Mouse (Mus musculus) forebrain, embryonic 10.5 days (tissue): Measurements from ENCODE around the gene Il9. TPM values are rescaled to one million over a fixed set of nuclear protein-coding genes. Genes with fewer than 3 reads are reported as not detected.
A peak's percentile ranks its signal among the peaks of the same experiment; 100 is the strongest.

Experiments
- DNase-seq: peaks from one replicate; pipeline ENCODE4 v3.0.0-alpha.2; 2017; ENCODE audit warnings: low spot score; ENCODE audit errors: extremely low spot score
- H3K27ac ChIP-seq: fragments of 300-500 bp; sonication (generic); 2 replicates; pipeline ENCODE4 v1.5.1; 2016; ENCODE audit warnings: mild to moderate bottlenecking
- H3K27me3 ChIP-seq: fragments of 300-500 bp; sonication (generic); 2 replicates; pipeline ENCODE4 v1.6.1; 2016; ENCODE audit warnings: mild to moderate bottlenecking; ENCODE audit not compliant: poor library complexity, severe bottlenecking
- H3K36me3 ChIP-seq: fragments of 300-500 bp; sonication (generic); replicated peaks from 2 replicates; pipeline ENCODE4 v1.6.1; 2016; ENCODE audit warnings: mild to moderate bottlenecking, moderate library complexity
- H3K4me1 ChIP-seq: fragments of 300-500 bp; sonication (generic); 2 replicates; pipeline ENCODE4 v1.6.1; 2016
- H3K4me3 ChIP-seq: fragments of 300-500 bp; sonication (generic); 2 replicates; pipeline ENCODE4 v1.5.1; 2016; ENCODE audit warnings: mild to moderate bottlenecking, moderate library complexity
- H3K9me3 ChIP-seq: fragments of 300-500 bp; sonication (generic); 2 replicates; pipeline ENCODE4 v1.6.1; 2016; ENCODE audit warnings: mild to moderate bottlenecking, moderate library complexity
- WGBS: fragments of 180-500 bp; shearing (Covaris S2); methylation state at CpG from one replicate; pipeline ENCODE4 v1.1.7; 2016; 5-methylcytosine and 5-hydroxymethylcytosine counted together
- polyA plus RNA-seq: library from polyadenylated mRNA; unstranded; fragments of >200 nt; fragmentation: Nextera tagmentation; extraction: Ambion mirVana; gene quantifications from 2 replicates; pipeline ENCODE4 v1.2.1, GENCODE M21; 2016

The Il9 gene
- polyA plus RNA-seq, 1 experiment from 2014 or later = not detected

DNA sequence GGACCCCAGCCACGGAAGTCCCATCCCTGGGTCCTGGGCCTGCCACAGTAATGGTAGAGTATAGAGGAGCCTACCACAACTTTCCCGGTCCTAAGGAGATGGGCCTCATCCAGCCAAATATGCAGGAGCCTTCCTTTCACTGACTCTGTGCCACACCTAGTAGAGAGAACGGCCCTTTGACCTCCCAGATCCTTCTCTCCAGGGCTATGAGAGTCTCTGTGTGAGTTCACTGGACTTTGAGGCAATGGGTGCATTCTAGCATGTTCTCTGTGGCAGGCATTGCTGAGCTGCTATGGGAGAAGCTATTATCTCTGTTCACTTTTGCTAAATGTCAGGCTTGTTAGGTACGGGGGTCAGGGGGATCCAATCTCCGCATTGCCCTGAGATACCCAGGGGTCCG is 18.3 kb downstream of the Il9 start:
- WGBS = 86% methylated on average over 6 of the region's 6 CpGs

DNA sequence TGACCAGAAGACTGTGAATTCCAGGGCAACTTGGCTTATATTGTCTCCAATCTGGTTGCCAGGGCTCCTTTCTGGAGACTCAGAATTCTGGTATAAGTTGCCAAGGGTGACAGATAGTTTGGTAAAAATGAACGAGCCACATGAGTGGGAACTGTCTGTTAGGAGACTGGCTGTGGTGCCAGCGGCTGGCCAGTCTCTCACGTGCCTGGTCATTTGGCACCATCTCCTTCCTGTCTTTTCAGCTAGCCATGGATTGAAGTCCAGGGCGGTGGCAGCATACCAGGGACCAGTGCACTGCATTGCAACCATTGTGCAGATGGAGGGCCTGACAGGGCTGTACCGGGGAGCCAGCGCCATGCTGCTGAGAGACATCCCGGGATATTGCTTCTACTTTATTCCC is 18.8 kb downstream of the Il9 start:
- Histone ChIP-seq H3K27me3 (no peaks in the 10 kb centered on the region), H3K4me1 (peaks cover 16% of the 10 kb centered on the region), H3K36me3 (no peaks in the 10 kb centered on the region), H3K4me3 (no peak overlapping the region), H3K9me3 (no peaks in the 10 kb centered on the region), H3K27ac (no peak overlapping the region)
- WGBS = 87% methylated on average over 7 of the region's 7 CpGs
- no peak for DNase-seq

More for the DNA sequence above, 18.3 kb downstream of the Il9 start:
- Histone ChIP-seq H3K9me3 (no peaks in the 10 kb centered on the region), H3K4me3 (no peak overlapping the region), H3K4me1 (peaks cover 16% of the 10 kb centered on the region), H3K36me3 (no peaks in the 10 kb centered on the region), H3K27ac (no peak overlapping the region), H3K27me3 (no peaks in the 10 kb centered on the region)
- DNase-seq = no peak

- Histone ChIP-seq H3K36me3 (no peaks in the 10 kb centered on the region), H3K9me3 (no peaks in the 10 kb centered on the region), H3K4me1 (peaks cover 16% of the 10 kb centered on the region), H3K27me3 (no peaks in the 10 kb centered on the region), H3K27ac (no peak overlapping the region), H3K4me3 (no peak overlapping the region)
- WGBS = 89% methylated on average over 4 of the region's 4 CpGs
- DNase-seq = no peak
These were observed 19.3 kb downstream of the Il9 start for GRCm38 (mm10) chr13:56462791-56463190.

DNA sequence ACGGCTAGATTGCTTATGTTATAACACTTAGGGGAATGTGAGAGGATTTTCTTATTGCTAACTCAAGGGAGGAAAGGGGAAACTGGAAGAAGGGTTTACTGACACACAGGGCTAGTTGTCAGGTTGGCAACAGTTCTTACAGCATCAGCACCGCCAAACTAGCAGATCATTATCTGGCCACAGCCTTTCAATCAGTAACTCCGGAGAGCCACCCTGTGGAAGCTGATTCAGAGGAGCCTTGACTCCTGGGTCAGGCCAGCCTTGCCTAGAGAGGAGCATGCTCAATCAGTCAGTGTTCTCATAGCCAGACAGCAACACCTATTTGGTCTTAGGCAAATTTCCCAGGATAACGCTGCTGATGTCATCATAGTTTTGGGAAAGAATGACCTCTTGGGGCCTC is 20.6 kb downstream of the Il9 start:
- Histone ChIP-seq H3K9me3 (no peaks in the 10 kb centered on the region), H3K4me3 (no peak overlapping the region), H3K4me1 (peaks cover 16% of the 10 kb centered on the region), H3K36me3 (no peaks in the 10 kb centered on the region), H3K27me3 (no peaks in the 10 kb centered on the region), H3K27ac (no peak overlapping the region)
- WGBS = 89% methylated on average over 4 of the region's 4 CpGs
- no peak for DNase-seq

DNA sequence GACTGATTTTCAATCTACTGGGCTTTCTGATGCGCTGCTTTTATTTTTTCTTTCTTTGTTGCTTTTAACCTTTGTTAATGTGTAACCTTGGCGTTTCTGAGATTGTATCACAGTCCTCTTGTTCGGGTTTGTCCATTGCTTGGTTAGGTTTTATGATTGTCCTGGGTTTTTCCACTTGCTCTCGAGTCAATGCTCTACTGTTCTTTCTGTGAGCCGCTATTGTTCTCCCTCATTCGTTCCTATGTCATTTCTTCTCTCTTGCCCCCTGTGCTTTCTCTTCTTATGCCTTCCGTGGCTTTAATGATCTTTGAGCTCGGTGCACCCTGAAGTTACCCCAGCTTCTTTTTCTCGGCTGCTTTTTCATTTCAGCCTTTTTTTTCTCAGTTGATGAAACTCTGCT is 24.0 kb downstream of the Il9 start:
- 63% methylated on average over 9 of the region's 9 CpGs for WGBS
- Histone ChIP-seq H3K27ac (no peak overlapping the region), H3K9me3 (no peaks in the 10 kb centered on the region), H3K4me3 (no peak overlapping the region), H3K4me1 (no peaks in the 10 kb centered on the region), H3K36me3 (no peaks in the 10 kb centered on the region), H3K27me3 (no peaks in the 10 kb centered on the region)
- DNase-seq = no peak

GRCm38 (mm10) chr13:56450035-56450434 is 32.0 kb downstream of the Il9 start:
- H3K9me3 ChIP-seq = no peaks in the 10 kb centered on the region
- H3K27ac ChIP-seq = no peak overlapping the region
- no peak for DNase-seq
- H3K27me3 ChIP-seq = peaks cover 10% of the 10 kb centered on the region
- no peaks in the 10 kb centered on the region for H3K4me1 ChIP-seq
- H3K4me3 ChIP-seq = no peak overlapping the region
- H3K36me3 ChIP-seq = no peaks in the 10 kb centered on the region
- WGBS = 91% methylated on average over 8 of the region's 8 CpGs

DNA sequence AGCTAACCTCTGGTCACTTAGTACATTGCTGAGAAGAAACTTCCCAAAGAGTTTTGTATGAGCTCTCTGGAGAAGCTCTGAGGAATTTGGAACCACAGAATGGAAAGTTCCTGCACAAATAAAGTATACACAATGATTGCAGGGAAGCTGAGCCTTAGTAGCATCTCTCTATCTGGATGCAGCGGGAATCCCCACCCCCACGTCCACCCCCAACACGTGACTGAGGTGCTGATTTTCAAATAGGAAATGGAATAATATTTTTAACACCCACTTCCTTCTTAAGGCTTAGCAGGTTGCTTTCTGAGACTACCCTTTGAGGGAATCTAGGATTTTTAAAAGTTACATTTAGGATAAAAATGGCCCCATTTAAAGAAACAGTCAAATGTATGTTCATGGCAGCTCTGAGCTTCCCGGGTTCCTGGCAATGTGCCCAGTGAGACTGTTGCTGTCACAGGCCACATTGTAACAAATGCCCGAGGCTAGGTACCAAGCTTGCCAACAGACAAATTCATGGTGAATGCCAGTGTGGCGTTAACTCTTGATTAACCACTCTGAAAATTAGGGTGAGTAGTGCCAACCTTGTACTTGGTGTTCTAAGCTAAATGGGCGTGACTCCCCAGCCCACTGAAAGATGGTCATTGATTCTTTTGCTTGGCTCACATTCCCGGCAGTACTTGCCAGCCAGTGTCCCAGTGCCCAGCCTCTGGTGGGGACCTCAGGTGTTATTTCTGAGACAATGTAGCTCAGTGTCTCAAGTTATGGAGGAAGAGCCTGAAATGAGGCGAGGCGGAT is 32.6 kb downstream of the Il9 start:
- H3K27ac ChIP-seq = no peak overlapping the region
- H3K27me3 ChIP-seq = peaks cover 10% of the 10 kb centered on the region
- no peaks in the 10 kb centered on the region for H3K36me3 ChIP-seq
- H3K9me3 ChIP-seq = no peaks in the 10 kb centered on the region
- no peak overlapping the region for H3K4me3 ChIP-seq
- no peak for DNase-seq
- WGBS = 92% methylated on average over 10 of the region's 10 CpGs
- H3K4me1 ChIP-seq = no peaks in the 10 kb centered on the region

DNA sequence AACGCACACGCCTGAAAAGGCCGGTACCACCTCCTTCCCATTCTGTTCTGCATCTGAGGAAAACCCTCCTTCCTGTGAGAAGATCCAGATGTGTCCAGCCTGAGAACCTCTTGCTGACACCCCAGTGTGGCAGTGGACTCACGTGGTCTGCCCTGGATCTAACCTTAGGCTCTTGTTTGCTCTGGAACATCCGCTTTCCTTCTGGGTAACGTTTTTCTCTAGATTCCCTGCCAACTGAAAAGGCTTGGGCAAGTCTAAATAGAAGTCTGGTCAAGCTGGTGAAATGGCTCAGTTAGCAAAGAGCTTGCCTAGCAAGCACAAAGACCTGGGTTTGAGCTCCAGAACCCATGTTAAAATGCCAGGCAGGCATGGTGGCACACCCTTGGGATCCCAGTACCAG is 37.0 kb downstream of the Il9 start:
- peaks cover 22% of the 10 kb centered on the region for H3K27me3 ChIP-seq
- H3K36me3 ChIP-seq = no peaks in the 10 kb centered on the region
- 92% methylated on average over 6 of the region's 6 CpGs for WGBS

DNA sequence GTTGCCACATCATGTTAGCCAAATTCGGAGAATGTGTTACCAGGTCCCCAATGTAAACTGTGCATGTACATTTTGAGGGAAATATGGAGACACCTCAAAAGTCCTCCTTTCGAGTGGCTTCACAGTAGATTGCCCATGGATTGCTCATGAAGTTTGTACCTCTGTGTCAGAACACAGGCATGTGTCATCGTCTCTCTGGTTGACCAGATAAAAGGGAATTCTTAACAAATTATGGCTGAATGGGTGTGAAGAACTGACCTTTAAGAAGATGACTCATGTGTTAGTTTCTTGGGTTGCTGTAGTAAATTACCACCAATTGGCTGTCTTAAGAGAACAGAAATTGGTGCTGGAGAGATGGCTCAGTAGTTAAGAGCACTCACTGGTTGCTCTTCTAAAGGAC is 37.9 kb downstream of the Il9 start:
- Histone ChIP-seq H3K27ac (no peak overlapping the region), H3K9me3 (no peaks in the 10 kb centered on the region), H3K36me3 (no peaks in the 10 kb centered on the region), H3K4me1 (no peaks in the 10 kb centered on the region), H3K4me3 (no peak overlapping the region), H3K27me3 (peaks cover 31% of the 10 kb centered on the region)
- DNase-seq = no peak
- WGBS = 93% methylated on average over 3 of the region's 3 CpGs

More for the DNA sequence above, 37.0 kb downstream of the Il9 start:
- H3K9me3 ChIP-seq = no peaks in the 10 kb centered on the region
- no peak for DNase-seq
- H3K4me1 ChIP-seq = no peaks in the 10 kb centered on the region
- H3K27ac ChIP-seq = no peak overlapping the region
- no peak overlapping the region for H3K4me3 ChIP-seq

GRCm38 (mm10) chr13:56443411-56443810 is 38.6 kb downstream of the Il9 start:
- no peak for DNase-seq
- Histone ChIP-seq H3K4me3 (no peak overlapping the region), H3K36me3 (no peaks in the 10 kb centered on the region), H3K9me3 (no peaks in the 10 kb centered on the region), H3K27ac (no peak overlapping the region), H3K27me3 (peaks cover 38% of the 10 kb centered on the region), H3K4me1 (peaks cover 6% of the 10 kb centered on the region)
- WGBS = 82% methylated on average over 7 of the region's 7 CpGs

GRCm38 (mm10) chr13:56438211-56439075 is 43.6 kb downstream of the Il9 start, which contains the start of gene Slc25a48:
Gene Slc25a48 (plus strand): TSS chr13:56438355.
- peaks cover 33% of the 10 kb centered on the region for H3K4me1 ChIP-seq
- H3K4me3 ChIP-seq = peak within 1 kb of the TSS; percentile 46
- no peaks in the 10 kb centered on the region for H3K9me3 ChIP-seq
- H3K27me3 ChIP-seq = peaks cover 76% of the 10 kb centered on the region
- 6% methylated on average over 51 of the region's 51 CpGs for WGBS
- H3K36me3 ChIP-seq = no peaks in the 10 kb centered on the region
- H3K27ac ChIP-seq = no peak within 1 kb of the TSS
- no peak for DNase-seq

- Histone ChIP-seq H3K9me3 (no peaks in the 10 kb centered on the region), H3K27me3 (peaks cover 77% of the 10 kb centered on the region)
- 69% methylated on average over 10 of the region's 10 CpGs for WGBS
These were observed 46.3 kb downstream of the Il9 start for GRCm38 (mm10) chr13:56435615-56436287.

More at GRCm38 (mm10) chr13:56435615-56436287, 46.3 kb downstream of the Il9 start:
- Histone ChIP-seq H3K4me1 (peaks cover 46% of the 10 kb centered on the region), H3K36me3 (no peaks in the 10 kb centered on the region), H3K27ac (no peak overlapping the region), H3K4me3 (no peak overlapping the region)
- DNase-seq = no peak
